Mouse (Mus musculus) erythroblast, embryonic 14.5 days (primary cell): ENCODE data around the gene Vax2.

Experiments used
- GATA1 ChIP-seq: IDR thresholded peaks from 2 replicates; pipeline ENCODE4 v1.6.1; 2012; ENCODE audit warnings: low read length, inconsistent platforms, mixed read lengths
- TAL1 ChIP-seq: IDR thresholded peaks from 3 replicates; pipeline ENCODE4 v1.6.1; 2012; ENCODE audit warnings: low read length, inconsistent platforms, mixed read lengths

GRCm38 (mm10) chr6:83762344-83762743 is 51.3 kb downstream of the Vax2 start, which contains the start of gene Ankrd53:
- no peak for TF ChIP-seq GATA1
- no peak for TF ChIP-seq TAL1
